Comparison of ENCODE assay signal across 14 mouse cellular contexts in genomic region chr12:111933971-111934370, GRCm38 (mm10). TPM values are rescaled to one million over a fixed set of nuclear protein-coding genes. Genes with fewer than 3 reads are reported as not detected.
DNase-seq lines count a peak whose midpoint lies in the region; ATAC-seq and TF ChIP-seq lines count a peak whose summit lies in the region.
"Had no signal": no experiment of that assay in that cellular context is flagged by ENCODE, and none has a peak within 500 bp of the region (broad histone marks: within the 10 kb centered on the region; RNA-seq: fewer than 3 reads in every experiment).

No protein-coding gene starts in this region.

- H3K4me1 ChIP-seq in liver, adult 2 months (ENCODE audit: control insufficient read depth, insufficient read depth, low read length) = peaks cover 9% of the 10 kb centered on the region
- peaks cover 32% of the 10 kb centered on the region for H3K4me1 ChIP-seq in brown adipose tissue, adult 24 weeks (ENCODE audit: control insufficient read depth, insufficient read depth, insufficient read length, low read length)
- peaks cover 23% of the 10 kb centered on the region for H3K4me1 ChIP-seq in liver, embryonic 16.5 days (ENCODE audit: control insufficient read depth, low read depth, low read length)

- no peak for TF ChIP-seq POLR2A in liver, adult 2 months (IDR thresholded peaks at IDR 0.05; ENCODE audit: extremely low read depth, insufficient read depth, low read length)

- H3K27ac ChIP-seq in gastrocnemius, adult 2 months = peak overlapping the region; percentile 48; the same call in 1 of the 2 replicates
- peak overlapping the region; percentile 77 for H3K27ac ChIP-seq in liver, adult 2 months (replicated peaks; ENCODE audit: insufficient read depth, low read depth, low read length)
- peak overlapping the region; percentile 93 for H3K27ac ChIP-seq in brown adipose tissue, adult 24 weeks (replicated peaks; ENCODE audit: low read depth, low read length)
- no peak overlapping the region for H3K27ac ChIP-seq in liver, embryonic 16.5 days (ENCODE audit: low read length)
- H3K27ac ChIP-seq: forebrain, embryonic 13.5 days; limb, embryonic 12.5 days had no signal

- no peaks in the 10 kb centered on the region for H3K79me2 ChIP-seq in liver, adult 2 months (ENCODE audit: control insufficient read depth, insufficient read depth, low read length)

- no peak overlapping the region for H3K4me3 ChIP-seq in gastrocnemius, adult 2 months
- peak overlapping the region; percentile 52 for H3K4me3 ChIP-seq in liver, adult 2 months (ENCODE audit: insufficient read depth, low read depth, low read length)
- H3K4me3 ChIP-seq in brown adipose tissue, adult 24 weeks (ENCODE audit: insufficient read depth, low read depth, low read length) = peak overlapping the region; percentile 53
- H3K4me3 ChIP-seq in liver, embryonic 16.5 days (ENCODE audit: low read depth, low read length) = no peak overlapping the region
- H3K4me3 ChIP-seq: forebrain, embryonic 13.5 days; heart, adult 2 months; limb, embryonic 12.5 days had no signal

- ATAC-seq in liver, embryonic 16.5 days (ENCODE audit: low read depth) = no peak
- no peak for ATAC-seq in megakaryocyte progenitor cell, adult 5-6 weeks (replicated peaks; ENCODE audit: poor library complexity)
- ATAC-seq: forebrain, embryonic 13.5 days had no signal

- H3K36me3 ChIP-seq in liver, adult 2 months (ENCODE audit: control insufficient read depth, insufficient read depth, low read length) = no peaks in the 10 kb centered on the region
- H3K36me3 ChIP-seq in liver, embryonic 16.5 days (ENCODE audit: control insufficient read depth, insufficient read depth) = no peaks in the 10 kb centered on the region
- H3K36me3 ChIP-seq: limb, embryonic 12.5 days had no signal

- WGBS in liver, adult 2 months = 43% methylated on average over 2 of the region's 2 CpGs
- WGBS in liver, embryonic 16.5 days (ENCODE audit: insufficient replicate concordance) = 55% methylated on average over 2 of the region's 2 CpGs

- peak overlapping the region; percentile 69 for H3K9ac ChIP-seq in liver, adult 2 months (ENCODE audit: low read depth, low read length)
- no peak overlapping the region for H3K9ac ChIP-seq in liver, embryonic 16.5 days (ENCODE audit: low read depth, low read length)
- H3K9ac ChIP-seq: forebrain, embryonic 13.5 days; limb, embryonic 12.5 days had no signal

- TF ChIP-seq CTCF in gastrocnemius, adult 2 months (IDR thresholded peaks at IDR 0.05) = no peak
- no peak for TF ChIP-seq CTCF in liver, adult 2 months (IDR thresholded peaks at IDR 0.05; ENCODE audit: low read depth, low read length)

- intact Hi-C loops in gastrocnemius, adult 2 months (cut with DNase I) = no loop called here

- H3K27me3 ChIP-seq in liver, adult 2 months (ENCODE audit: control insufficient read depth, insufficient read depth, low read length) = no peaks in the 10 kb centered on the region
- no peaks in the 10 kb centered on the region for H3K27me3 ChIP-seq in liver, embryonic 16.5 days (ENCODE audit: control insufficient read depth, insufficient read depth, low read depth, low read length)
- H3K27me3 ChIP-seq: limb, embryonic 12.5 days had no signal

- no peak for DNase-seq in gastrocnemius, adult 2 months
- no peak for DNase-seq in gastrocnemius, adult 18-20 months (ENCODE audit: low spot score)
- no peak for DNase-seq in liver, adult 2 months (ENCODE audit: extremely low read depth, low read depth, low spot score)
- DNase-seq in liver = no peak
- DNase-seq in gastrocnemius, postnatal 25 days = no peak
- DNase-seq: embryo, embryonic 11 days had no signal

- H3K9me3 ChIP-seq in liver, embryonic 16.5 days (replicated peaks; ENCODE audit: control insufficient read depth, low read length) = no peaks in the 10 kb centered on the region
- H3K9me3 ChIP-seq: forebrain, embryonic 13.5 days; limb, embryonic 12.5 days had no signal

- H3K4me2 ChIP-seq in liver, embryonic 16.5 days (ENCODE audit: low read depth, low read length) = 0 out of 2 replicates have a peak overlapping the region, but pooled peaks have one; percentile 7
- H3K4me2 ChIP-seq: forebrain, embryonic 13.5 days; limb, embryonic 12.5 days had no signal

RNA-seq across cellular contexts. Expression of gene Ppp1r13b, which starts 26.1 kb away (rescaled TPM):
- 1 to 10 TPM; 6.7 to 7.1 TPM for total RNA-seq in gastrocnemius, adult 2 months (2021)
- total RNA-seq in gastrocnemius, adult 18-20 months (2021) = 1 to 10 TPM; 7.3 to 9.1 TPM
- total RNA-seq in liver, adult 2 months (2014; rRNA removed) = 2.9 and 4.2 TPM in 2 replicates
- polyA plus RNA-seq in liver, adult 2 months (2012; rRNA removed) = 4.5 and 5.4 TPM in 2 replicates
- 4.5 and 5.9 TPM in 2 replicates for polyA plus RNA-seq in brown adipose tissue, adult 24 weeks (2012; ENCODE audit: insufficient read depth, insufficient read length, missing spikeins)
- polyA plus RNA-seq in liver, embryonic 16.5 days (2015; fragmentation: Nextera tagmentation; extraction: Ambion mirVana) = 1.4 and 1.9 TPM in 2 replicates
- total RNA-seq in megakaryocyte progenitor cell, adult 5-6 weeks (2015) = 5.4 and 9.3 TPM in 2 replicates
- total RNA-seq in megakaryocyte progenitor cell, adult 5-6 weeks (2017) = 3.7 and 7.5 TPM in 2 replicates
- 1 to 10 TPM; 5.3 to 6.1 TPM for total RNA-seq in gastrocnemius, postnatal 25 days (2021)

RNA-seq across cellular contexts. Expression of gene Atp5mpl, which starts 32.8 kb away (rescaled TPM):
- total RNA-seq in gastrocnemius, adult 2 months (2021) = 100 to 1,000 TPM; 684 to 874 TPM
- 100 to 1,000 TPM; 702 to 761 TPM for total RNA-seq in gastrocnemius, adult 18-20 months (2021)
- total RNA-seq in liver, adult 2 months (2014; rRNA removed) = 336 and 444 TPM in 2 replicates
- polyA plus RNA-seq in liver, adult 2 months (2012; rRNA removed) = 23.8 and 26.3 TPM in 2 replicates
- 2,071 and 2,182 TPM in 2 replicates for polyA plus RNA-seq in brown adipose tissue, adult 24 weeks (2012; ENCODE audit: insufficient read depth, insufficient read length, missing spikeins)
- 457 and 494 TPM in 2 replicates for polyA plus RNA-seq in liver, embryonic 16.5 days (2015; fragmentation: Nextera tagmentation; extraction: Ambion mirVana)
- total RNA-seq in megakaryocyte progenitor cell, adult 5-6 weeks (2015) = 491 and 507 TPM in 2 replicates
- 601 and 839 TPM in 2 replicates for total RNA-seq in megakaryocyte progenitor cell, adult 5-6 weeks (2017)
- total RNA-seq in gastrocnemius, postnatal 25 days (2021) = 100 to 1,000 TPM; 775 to 816 TPM

RNA-seq across cellular contexts. Expression of gene Tdrd9, which starts 37.4 kb away (rescaled TPM):
- total RNA-seq in gastrocnemius, adult 2 months (2021) = under 1 TPM; 0.20 to 0.41 TPM
- total RNA-seq in gastrocnemius, adult 18-20 months (2021) = under 1 TPM in 1 of 2 experiments, not detected in 1; 0.59 TPM
- not detected in 2 replicates for total RNA-seq in liver, adult 2 months (2014; rRNA removed)
- polyA plus RNA-seq in liver, adult 2 months (2012; rRNA removed) = not detected in 2 replicates
- not detected in 2 replicates for polyA plus RNA-seq in brown adipose tissue, adult 24 weeks (2012; ENCODE audit: insufficient read depth, insufficient read length, missing spikeins)
- polyA plus RNA-seq in liver, embryonic 16.5 days (2015; fragmentation: Nextera tagmentation; extraction: Ambion mirVana) = 0.07 and 0.14 TPM in 2 replicates
- total RNA-seq in megakaryocyte progenitor cell, adult 5-6 weeks (2015) = not detected in 2 replicates
- not detected in 2 replicates for total RNA-seq in megakaryocyte progenitor cell, adult 5-6 weeks (2017)
- under 1 TPM; 0.08 to 0.46 TPM for total RNA-seq in gastrocnemius, postnatal 25 days (2021)

RNA-seq across cellular contexts. Expression of gene Rd3l, which starts 47.1 kb away (rescaled TPM):
- not detected for total RNA-seq in gastrocnemius, adult 2 months (2021)
- not detected for total RNA-seq in gastrocnemius, adult 18-20 months (2021)
- total RNA-seq in liver, adult 2 months (2014; rRNA removed) = not detected in 2 replicates
- polyA plus RNA-seq in liver, adult 2 months (2012; rRNA removed) = not detected in 2 replicates
- not detected in 2 replicates for polyA plus RNA-seq in brown adipose tissue, adult 24 weeks (2012; ENCODE audit: insufficient read depth, insufficient read length, missing spikeins)
- polyA plus RNA-seq in liver, embryonic 16.5 days (2015; fragmentation: Nextera tagmentation; extraction: Ambion mirVana) = 0.09 TPM in 1 of 2 replicates, not detected in the other
- not detected in 2 replicates for total RNA-seq in megakaryocyte progenitor cell, adult 5-6 weeks (2015)
- total RNA-seq in megakaryocyte progenitor cell, adult 5-6 weeks (2017) = not detected in 2 replicates
- not detected for total RNA-seq in gastrocnemius, postnatal 25 days (2021)
- polyA plus RNA-seq: C2C12; forebrain, embryonic 13.5 days; heart, adult 2 months; limb, embryonic 12.5 days; neural tube, embryonic 14.5 days had no signal

Comparison
In these comparisons a context has a peak if more than half of its experiments do, and no peak if none do; other contexts are left out.
1. H3K4me3 ChIP-seq: peak in liver, adult 2 months (single experiment) and brown adipose tissue, adult 24 weeks (single experiment); none in gastrocnemius, adult 2 months (single experiment) and liver, embryonic 16.5 days (single experiment).